Mouse (Mus musculus) 3T3-L1 (cell line): ENCODE results near the gene Ano1.

Experiments used
- DNase-seq: peaks from one replicate; pipeline ENCODE4 v3.0.0-alpha.2; 2015; ENCODE audit warnings: low read depth, low spot score

Gene Ano1

GRCm38 (mm10) chr7:144539146-144539545 is 212.6 kb downstream of the Ano1 start:
- no peak for DNase-seq
